14 mouse cellular contexts compared by ENCODE assay signal in genomic region chr7:49499598-49499997, GRCm38 (mm10).
"Had no signal": no experiment of that assay in that cellular context is flagged by ENCODE, and none has a peak within 500 bp of the region (broad histone marks: within the 10 kb centered on the region; RNA-seq: fewer than 3 reads in every experiment).

No protein-coding gene starts in this region.

- H3K9ac ChIP-seq: liver, embryonic 15.5 days; neural tube, embryonic 15.5 days had no signal

- H3K27me3 ChIP-seq: liver, embryonic 15.5 days; neural tube, embryonic 15.5 days had no signal

- H3K9me3 ChIP-seq: limb, embryonic 10.5 days; liver, embryonic 15.5 days; midbrain, embryonic 10.5 days; neural tube, embryonic 15.5 days had no signal

- H3K27ac ChIP-seq: limb, embryonic 10.5 days; liver, embryonic 15.5 days; midbrain, embryonic 10.5 days; neural tube, embryonic 15.5 days; stomach, postnatal 0 days had no signal

- DNase-seq: lung, adult 2 months; lung, postnatal 10 days; lung, postnatal 4 days; midbrain, embryonic 14.5 days; right cerebral cortex, adult 18-20 months; right cerebral cortex, postnatal 25 days had no signal

- H3K36me3 ChIP-seq: limb, embryonic 10.5 days; liver, embryonic 15.5 days; midbrain, embryonic 10.5 days had no signal

- H3K4me3 ChIP-seq: limb, embryonic 10.5 days; liver, embryonic 15.5 days; midbrain, embryonic 10.5 days; myocyte; neural tube, embryonic 15.5 days had no signal

- ATAC-seq: intestine, postnatal 0 days had no signal

- H3K4me2 ChIP-seq: liver, embryonic 11.5 days; liver, embryonic 15.5 days; neural tube, embryonic 15.5 days had no signal
